Comparison of ENCODE assay signal across 11 mouse cellular contexts in the genomic region with DNA sequence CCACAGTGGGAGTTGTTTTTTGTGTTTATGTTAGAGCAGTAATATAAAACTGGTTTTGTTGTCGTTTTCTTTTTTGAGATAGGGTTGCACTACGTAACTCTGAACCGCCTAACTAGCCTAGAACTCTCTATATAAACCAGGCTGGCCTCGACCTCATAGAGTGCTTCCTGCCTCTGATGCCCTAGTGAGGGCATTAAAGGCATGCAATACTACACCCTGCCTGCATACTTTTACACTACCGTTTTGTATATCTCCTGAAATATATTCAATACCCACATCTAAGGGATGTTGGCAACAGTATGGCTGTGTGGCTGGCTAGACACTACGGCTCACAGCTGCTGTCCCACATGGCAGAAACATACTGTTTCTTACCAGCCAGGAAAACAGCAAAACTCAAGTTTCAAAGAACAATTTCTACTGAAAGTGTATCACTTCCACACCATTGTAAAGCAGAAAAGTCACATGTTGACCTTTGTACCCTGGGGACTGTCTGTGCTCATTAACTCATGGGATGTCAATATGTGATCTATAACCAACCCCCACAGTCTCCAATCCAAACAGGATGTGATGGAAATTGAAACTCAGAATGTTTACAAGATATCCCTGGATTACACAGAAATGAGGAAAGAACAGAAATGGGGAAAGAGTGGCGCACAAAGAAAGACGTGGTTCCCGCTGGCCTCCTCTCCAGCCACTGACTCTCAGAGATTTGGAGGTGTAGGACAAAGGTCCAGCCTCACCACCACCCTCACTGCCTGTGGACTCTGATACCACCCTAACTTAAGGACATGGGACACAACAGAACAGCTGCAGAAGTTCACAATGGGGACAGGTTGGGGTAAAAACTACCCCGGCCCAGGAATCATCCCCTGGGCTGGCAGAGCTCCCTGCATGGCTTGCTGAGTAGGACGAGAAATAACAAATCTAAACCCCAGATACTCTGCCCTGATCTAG. TPM values are rescaled to one million over a fixed set of nuclear protein-coding genes. Genes with fewer than 3 reads are reported as not detected.
DNase-seq lines count a peak whose midpoint lies in the region.
"Had no signal": no experiment of that assay in that cellular context is flagged by ENCODE, and none has a peak within 500 bp of the region (broad histone marks: within the 10 kb centered on the region; RNA-seq: fewer than 3 reads in every experiment).

No protein-coding gene starts in this region.

- H3K4me3 ChIP-seq in embryonic facial prominence, embryonic 10.5 days = no peak overlapping the region
- H3K4me3 ChIP-seq: heart, embryonic 15.5 days; midbrain, embryonic 10.5 days had no signal

- H3K9me3 ChIP-seq in embryonic facial prominence, embryonic 10.5 days = no peaks in the 10 kb centered on the region
- H3K9me3 ChIP-seq: heart, embryonic 15.5 days had no signal

- intact Hi-C loops in left cerebral cortex, postnatal 25 days (cut with DNase I) = no loop called here
- intact Hi-C loops in left cerebral cortex, postnatal 36 days (cut with DNase I) = no loop called here

- no peaks in the 10 kb centered on the region for H3K36me3 ChIP-seq in embryonic facial prominence, embryonic 10.5 days (replicated peaks)
- H3K36me3 ChIP-seq: heart, embryonic 15.5 days; midbrain, embryonic 10.5 days had no signal

- DNase-seq in embryo, embryonic 10.5 days (ENCODE audit: low spot score) = peak; percentile 40
- no peak for DNase-seq in embryo, embryonic 10 days (ENCODE audit: low spot score)
- peak; percentile 8 to 42 for DNase-seq in left cerebral cortex, postnatal 25 days (ENCODE audit: low spot score in 2 of 2)
- DNase-seq in left cerebral cortex, postnatal 36 days (ENCODE audit: low spot score in 2 of 2) = no peak
- no peak for DNase-seq in embryonic facial prominence, embryonic 10.5 days (ENCODE audit: low spot score)
- peak; percentile 37 to 60 for DNase-seq in layer of hippocampus, adult 8-10 months (ENCODE audit: low spot score in 2 of 2)
- no peak for DNase-seq in cerebellum, adult 11 months
- no peak for DNase-seq in ovary, postnatal 36 days (ENCODE audit: low spot score)

- H3K27ac ChIP-seq in embryonic facial prominence, embryonic 10.5 days (replicated peaks) = peak overlapping the region; percentile 61
- H3K27ac ChIP-seq: heart, embryonic 15.5 days; midbrain, embryonic 10.5 days had no signal

- WGBS in embryonic facial prominence, embryonic 10.5 days = 70% methylated on average over 11 of the region's 11 CpGs

- peaks cover 36% of the 10 kb centered on the region for H3K4me1 ChIP-seq in embryonic facial prominence, embryonic 10.5 days
- H3K4me1 ChIP-seq: heart, embryonic 15.5 days had no signal

- H3K27me3 ChIP-seq in embryonic facial prominence, embryonic 10.5 days (replicated peaks; ENCODE audit: low read depth, poor library complexity, severe bottlenecking) = no peaks in the 10 kb centered on the region
- H3K27me3 ChIP-seq: heart, embryonic 15.5 days; Patski had no signal

RNA-seq across cellular contexts. Expression of gene Tead4, which starts 23.2 kb away (rescaled TPM):
- under 1 TPM; 0.30 to 0.62 TPM for total RNA-seq in left cerebral cortex, postnatal 25 days (2021)
- total RNA-seq in left cerebral cortex, postnatal 36 days (2021) = 1 to 10 TPM in 1 of 2 experiments, under 1 TPM in 1; 0.39 to 1.2 TPM
- polyA plus RNA-seq in embryonic facial prominence, embryonic 10.5 days (2016; fragmentation: Nextera tagmentation; extraction: Ambion mirVana) = 2.9 and 3.2 TPM in 2 replicates
- 1 to 10 TPM in 3 of 4 experiments, under 1 TPM in 1; 0.78 to 1.6 (median 1.4) TPM for total RNA-seq in layer of hippocampus, adult 8-10 months (2022)

Comparison
In these comparisons a context has a peak if more than half of its experiments do, and no peak if none do; other contexts are left out.
1. DNase-seq: peak in embryo, embryonic 10.5 days (single experiment), left cerebral cortex, postnatal 25 days (2 of 2) and layer of hippocampus, adult 8-10 months (2 of 2); none in embryo, embryonic 10 days (single experiment), left cerebral cortex, postnatal 36 days (0 of 2), embryonic facial prominence, embryonic 10.5 days (single experiment), cerebellum, adult 11 months (single experiment) and ovary, postnatal 36 days (single experiment).